Mouse (Mus musculus) E14TG2a.4 (cell line): Measurements from ENCODE around the gene Lmod1.

ENCODE experiments used
- H3K27me3 ChIP-seq: 2 replicates; pipeline ENCODE4 v1.6.1; 2014; ENCODE audit warnings: low read length, control low read depth; ENCODE audit not compliant: insufficient read depth
- H3K36me3 ChIP-seq: 2 replicates; pipeline ENCODE4 v1.6.1; 2014; ENCODE audit warnings: low read length, control low read depth; ENCODE audit not compliant: insufficient read depth
- H3K4me1 ChIP-seq: replicated peaks from 2 replicates; pipeline ENCODE4 v1.6.1; 2014; ENCODE audit warnings: low read depth, low read length, control low read depth
- H3K4me3 ChIP-seq: replicated peaks from 2 replicates; pipeline ENCODE4 v1.5.1; 2014; ENCODE audit warnings: mild to moderate bottlenecking, low read length
- H3K9me3 ChIP-seq: 2 replicates; pipeline ENCODE4 v1.6.1; 2014; ENCODE audit warnings: low read length, control low read depth
- CTCF ChIP-seq: conservative IDR thresholded peaks from 2 replicates; pipeline ENCODE4 v1.5.1; 2014; ENCODE audit warnings: low read length
- NANOG ChIP-seq: IDR thresholded peaks from 2 replicates; pipeline ENCODE4 v1.6.1; 2014; ENCODE audit warnings: borderline replicate concordance, low read length, mixed read lengths
- POU5F1 ChIP-seq: IDR thresholded peaks from 2 replicates; pipeline ENCODE4 v1.6.1; 2014; ENCODE audit warnings: low read length, borderline replicate concordance

Lmod1 gene

GRCm38 (mm10) chr1:135311356-135311755 is 13.3 kb upstream of the Lmod1 start:
- peaks cover 29% of the 10 kb centered on the region for H3K4me1 ChIP-seq
- H3K9me3 ChIP-seq: no peaks in the 10 kb centered on the region
- H3K36me3 ChIP-seq: peaks cover 35% of the 10 kb centered on the region
- peak overlapping the region; percentile 37; the same call in 1 of the 2 replicates for H3K4me3 ChIP-seq
- TF ChIP-seq POU5F1 (no peak), CTCF (no peak), NANOG (no peak)
- no peaks in the 10 kb centered on the region for H3K27me3 ChIP-seq

- peaks cover 35% of the 10 kb centered on the region for H3K36me3 ChIP-seq
- no peaks in the 10 kb centered on the region for H3K9me3 ChIP-seq
- TF ChIP-seq POU5F1 (no peak), CTCF (no peak), NANOG (no peak)
- H3K4me3 ChIP-seq: peak overlapping the region; percentile 94
- H3K27me3 ChIP-seq: no peaks in the 10 kb centered on the region
- H3K4me1 ChIP-seq: peaks cover 29% of the 10 kb centered on the region
These were observed 12.4 kb upstream of the Lmod1 start for GRCm38 (mm10) chr1:135312201-135312600.

GRCm38 (mm10) chr1:135313284-135314031 is 11.1 kb upstream of the Lmod1 start, which contains the start of gene Timm17a:
TSS of gene Timm17a (minus strand) at chr1:135313778.
- Histone ChIP-seq H3K4me3 (peak within 1 kb of the TSS; percentile 94), H3K36me3 (peaks cover 24% of the 10 kb centered on the region), H3K9me3 (no peaks in the 10 kb centered on the region), H3K4me1 (peaks cover 29% of the 10 kb centered on the region), H3K27me3 (no peaks in the 10 kb centered on the region)
- TF ChIP-seq POU5F1 (no peak), CTCF (no peak), NANOG (no peak)

- TF ChIP-seq POU5F1 (no peak), NANOG (no peak), CTCF (no peak)
- Histone ChIP-seq H3K9me3 (no peaks in the 10 kb centered on the region), H3K4me1 (peaks cover 33% of the 10 kb centered on the region), H3K27me3 (peaks cover 21% of the 10 kb centered on the region), H3K4me3 (no peak overlapping the region), H3K36me3 (no peaks in the 10 kb centered on the region)
These were observed 1.2 kb upstream of the Lmod1 start for GRCm38 (mm10) chr1:135323367-135323901.

GRCm38 (mm10) chr1:135325934-135326333 is 1.3 kb downstream of the Lmod1 start:
- Histone ChIP-seq H3K4me3 (no peak overlapping the region), H3K36me3 (no peaks in the 10 kb centered on the region), H3K27me3 (peaks cover 25% of the 10 kb centered on the region), H3K9me3 (no peaks in the 10 kb centered on the region), H3K4me1 (peaks cover 33% of the 10 kb centered on the region)
- TF ChIP-seq NANOG (no peak), POU5F1 (no peak), CTCF (no peak)

GRCm38 (mm10) chr1:135328368-135328767 is 3.8 kb downstream of the Lmod1 start:
- no peaks in the 10 kb centered on the region for H3K9me3 ChIP-seq
- TF ChIP-seq CTCF: no peak
- no peak for TF ChIP-seq POU5F1
- TF ChIP-seq NANOG: no peak
- H3K27me3 ChIP-seq: peaks cover 28% of the 10 kb centered on the region
- H3K4me1 ChIP-seq: peaks cover 24% of the 10 kb centered on the region
- no peak overlapping the region for H3K4me3 ChIP-seq
- no peaks in the 10 kb centered on the region for H3K36me3 ChIP-seq

- Histone ChIP-seq H3K4me3 (no peak overlapping the region), H3K36me3 (no peaks in the 10 kb centered on the region), H3K4me1 (peaks cover 5% of the 10 kb centered on the region; the same call in 1 of the 2 replicates), H3K27me3 (peaks cover 19% of the 10 kb centered on the region; the same call in 1 of the 2 replicates), H3K9me3 (no peaks in the 10 kb centered on the region)
- TF ChIP-seq NANOG: no peak
These were observed 6.0 kb downstream of the Lmod1 start for GRCm38 (mm10) chr1:135330578-135330977.

- TF ChIP-seq NANOG (no peak), CTCF (no peak), POU5F1 (no peak)
- H3K36me3 ChIP-seq: no peaks in the 10 kb centered on the region
- H3K4me3 ChIP-seq: no peak overlapping the region
- 0 out of 2 replicates have a peak, but pooled peaks cover 10% of the 10 kb centered on the region for H3K27me3 ChIP-seq
- no peaks in the 10 kb centered on the region for H3K9me3 ChIP-seq
- peaks cover 31% of the 10 kb centered on the region for H3K4me1 ChIP-seq
These were observed 17.3 kb downstream of the Lmod1 start for GRCm38 (mm10) chr1:135341947-135342346.
